Mouse (Mus musculus) erythroid progenitor cell, adult 5-6 weeks (primary cell): ENCODE data around the gene Arid1a. TPM values are rescaled to one million over a fixed set of nuclear protein-coding genes. Genes with fewer than 3 reads are reported as not detected.

Source experiments
- ATAC-seq: replicated peaks from 2 replicates; pipeline ENCODE4 v1.8.0; 2016; ENCODE audit warnings: moderate number of reproducible peaks, mild to moderate bottlenecking, moderate TSS enrichment, inconsistent platforms; ENCODE audit not compliant: poor library complexity, low FRiP score, severe bottlenecking
- total RNA-seq, 2 experiments: library from RNA; stranded (forward) in 1 of 2; stranded (reverse) in 1 of 2; fragments of 150-400 nt in 1 of 2; fragments of 186-747, 209-891 nt in 1 of 2; gene quantifications; 2 replicates each; pipeline versions ENCODE4 v1.2.3 to v1.2.4; 2015 to 2017; ENCODE audit warnings: low replicate concordance in 2 of 2

Arid1a gene
- total RNA-seq (2015; ENCODE audit: low replicate concordance) = 65.8 and 102 TPM in 2 replicates
- total RNA-seq (2017; ENCODE audit: low replicate concordance) = 42.9 and 69.1 TPM in 2 replicates

DNA sequence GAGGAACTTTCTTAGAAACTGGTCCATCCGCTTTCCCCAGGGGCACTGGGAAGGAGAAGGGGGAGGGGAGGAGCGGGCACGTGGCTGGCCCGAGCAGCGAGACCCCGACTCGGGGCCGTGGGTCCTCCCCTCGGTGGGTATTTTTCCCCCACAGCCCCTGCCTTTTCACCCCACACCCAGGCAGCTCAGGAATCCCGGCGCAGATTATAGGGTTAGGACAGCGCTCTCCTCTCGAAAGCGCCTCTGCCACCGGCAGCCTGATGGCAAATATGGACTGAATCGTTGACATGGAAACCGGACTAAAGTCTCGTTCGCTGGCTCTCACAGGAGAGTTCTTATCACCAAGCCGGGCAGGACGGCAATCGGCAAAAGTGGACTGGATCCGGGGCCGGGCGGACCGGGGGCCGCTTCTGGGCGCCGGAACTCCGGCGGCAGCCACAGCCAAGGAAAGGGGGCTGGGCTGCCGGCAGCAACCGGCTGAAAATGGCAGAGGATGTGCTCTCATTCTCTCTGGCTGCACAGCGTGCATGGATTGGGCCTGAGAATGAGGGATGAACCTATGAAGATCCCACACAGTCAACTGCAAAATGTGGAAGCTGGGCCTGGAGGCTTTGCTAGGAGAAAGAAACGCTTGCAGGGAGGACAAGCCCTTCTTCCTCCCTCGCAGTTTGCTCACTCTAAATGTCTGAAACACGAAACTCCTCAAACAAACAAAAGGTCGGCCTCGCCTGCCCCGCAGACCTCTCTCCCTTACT, at the start of gene Arid1a:
TSS of gene Arid1a (minus strand) at position 256 of the 755 bp plus-strand sequence.
- peak; percentile 70 for ATAC-seq

DNA sequence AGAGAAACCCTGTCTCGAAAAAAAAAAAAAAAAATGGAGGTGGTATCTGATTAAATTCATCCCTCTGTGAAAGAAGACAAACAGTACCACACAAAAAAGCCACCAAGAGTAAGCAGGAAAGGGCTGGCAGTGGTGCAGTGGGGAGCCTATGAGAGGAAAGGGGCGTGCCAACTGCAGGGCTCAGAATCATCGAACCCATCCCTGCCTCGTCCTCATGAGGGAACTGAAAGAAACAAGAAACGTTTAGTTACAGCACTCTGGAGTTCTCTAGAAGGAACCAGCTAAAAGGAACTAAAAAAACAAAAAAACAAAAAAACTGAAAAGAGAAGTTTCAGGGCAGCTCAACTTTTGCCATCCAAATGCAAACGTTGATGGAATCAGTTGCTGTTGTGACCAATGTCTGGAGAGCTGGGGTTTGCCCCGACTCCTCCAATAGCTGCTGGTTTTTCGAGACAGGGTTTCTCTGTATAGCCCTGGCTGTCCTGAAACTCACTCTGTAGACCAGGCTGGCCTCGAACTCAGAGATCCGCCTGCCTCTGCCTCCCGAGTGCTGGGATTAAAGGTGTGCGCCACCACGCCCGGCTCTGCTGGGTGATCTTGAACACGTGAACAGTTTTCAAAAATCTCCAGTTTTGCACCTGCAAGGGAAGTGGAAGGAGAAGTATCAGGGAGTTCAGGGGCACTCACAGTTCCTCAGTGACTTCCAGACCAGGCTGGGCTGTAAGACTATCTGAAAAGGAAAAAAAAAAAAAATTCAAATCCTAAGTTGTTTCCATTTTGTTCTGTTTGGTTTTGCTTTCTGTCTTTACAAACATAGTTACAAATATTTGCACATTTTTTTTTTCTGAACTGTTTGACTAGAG, 48.1 kb upstream of the Arid1a start:
- ATAC-seq = 0 out of 2 replicates have a peak, but pooled peaks have one; percentile 49

DNA sequence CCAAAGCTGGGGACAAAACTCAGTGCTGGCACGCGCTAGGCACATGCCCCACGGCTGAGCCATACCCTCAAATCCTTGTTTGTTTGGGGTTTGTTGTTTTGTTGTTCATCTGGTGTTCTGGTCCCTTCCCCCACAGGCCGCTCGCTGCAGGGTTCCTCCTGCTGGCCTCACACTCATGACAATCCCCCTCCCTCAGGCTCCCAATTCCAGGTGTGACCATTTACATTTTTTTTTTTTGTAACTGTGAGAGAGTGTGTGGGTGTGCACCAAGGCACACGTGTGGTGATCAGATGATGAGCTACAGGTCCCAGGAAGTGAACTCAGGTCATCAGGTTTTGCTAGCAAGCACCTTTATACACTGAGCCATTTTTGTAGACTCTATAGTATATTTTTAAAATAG, 44.0 kb upstream of the Arid1a start:
- ATAC-seq = 0 out of 2 replicates have a peak, but pooled peaks have one; percentile 30

DNA sequence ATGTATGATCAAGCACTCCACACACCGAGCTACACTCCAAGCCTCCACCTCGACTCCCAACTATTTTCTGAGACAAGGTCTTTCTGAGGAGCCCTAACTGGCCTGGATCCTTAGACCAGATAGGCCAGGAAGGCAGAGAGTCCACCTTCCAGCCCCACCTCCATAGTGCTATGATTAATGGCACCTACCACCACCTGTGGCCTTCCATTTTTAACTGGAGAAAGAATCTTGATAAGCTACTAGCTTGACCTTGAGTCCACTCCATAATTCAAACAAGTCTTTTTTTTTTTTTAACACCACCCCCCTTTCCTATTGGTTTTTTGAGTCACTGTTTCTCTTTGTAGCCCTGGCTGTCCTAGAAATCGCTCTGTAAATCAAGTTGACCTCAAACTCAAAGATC, 36.7 kb upstream of the Arid1a start:
- ATAC-seq = no peak

DNA sequence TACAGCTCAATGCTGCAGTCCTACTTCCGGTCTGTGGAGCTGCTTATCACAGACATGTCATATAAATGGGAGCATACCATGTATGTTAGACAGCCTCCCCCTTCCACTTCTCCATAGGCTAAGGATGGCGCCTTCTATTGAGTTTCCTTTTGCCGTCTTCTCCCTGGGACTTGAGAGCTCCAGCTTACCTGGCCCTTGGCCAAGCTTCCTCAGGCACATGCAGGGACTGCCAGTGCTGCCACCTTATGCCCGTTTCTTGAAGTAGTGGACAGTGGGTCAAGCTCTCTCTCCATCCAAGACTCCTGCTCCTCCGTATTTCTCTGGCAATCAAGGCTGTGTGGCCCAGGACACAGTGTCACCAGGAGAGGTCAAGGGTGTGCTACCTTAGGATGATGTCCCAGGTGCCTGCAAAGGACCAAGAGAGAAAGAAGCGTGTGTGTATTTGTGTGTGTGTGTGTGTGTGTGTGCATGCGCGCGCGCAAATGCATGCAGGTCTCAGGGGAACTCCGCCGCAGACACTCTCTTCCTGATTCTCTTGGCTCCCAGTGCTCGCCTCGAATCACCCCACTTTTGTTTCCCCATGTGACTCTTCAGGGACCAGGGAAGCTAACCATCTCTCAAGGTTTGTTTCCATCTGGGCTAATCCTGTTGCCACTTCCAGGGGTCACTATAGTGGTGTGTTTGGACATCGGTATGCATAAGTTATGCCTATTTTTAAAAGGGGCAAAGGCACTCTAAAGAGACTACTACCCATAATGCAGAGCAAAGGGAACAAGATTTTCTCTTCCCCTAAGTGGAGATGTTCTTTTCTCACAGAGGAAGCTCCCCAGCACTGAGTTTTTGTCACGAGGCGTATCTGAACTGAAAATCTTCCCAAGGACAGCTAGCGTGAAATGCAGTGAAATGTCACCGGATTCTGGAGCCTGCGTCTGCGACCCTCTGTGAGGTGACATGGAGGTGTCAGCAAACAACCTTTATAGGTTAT, 18.3 kb upstream of the Arid1a start:
- ATAC-seq = peak; percentile 79

DNA sequence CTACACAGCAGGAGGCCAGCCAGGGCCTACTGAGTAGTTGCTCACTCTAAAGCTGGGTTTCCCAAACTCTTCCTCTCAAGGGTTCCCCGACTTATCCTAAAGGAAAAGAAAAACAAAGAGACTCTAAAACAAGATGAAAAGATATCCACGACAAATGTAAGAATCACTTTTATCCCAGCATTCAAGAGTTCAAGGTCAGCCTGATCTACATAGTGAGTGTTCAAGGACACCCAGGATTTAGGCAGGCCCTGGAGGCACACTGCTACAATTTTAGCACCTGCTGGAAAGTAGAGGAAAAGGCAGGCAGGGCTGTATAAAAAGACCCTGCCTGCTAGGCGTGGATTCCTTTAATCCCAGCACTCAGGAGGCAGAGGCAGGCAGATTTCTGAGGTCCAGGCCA, 12.6 kb upstream of the Arid1a start:
- no peak for ATAC-seq

DNA sequence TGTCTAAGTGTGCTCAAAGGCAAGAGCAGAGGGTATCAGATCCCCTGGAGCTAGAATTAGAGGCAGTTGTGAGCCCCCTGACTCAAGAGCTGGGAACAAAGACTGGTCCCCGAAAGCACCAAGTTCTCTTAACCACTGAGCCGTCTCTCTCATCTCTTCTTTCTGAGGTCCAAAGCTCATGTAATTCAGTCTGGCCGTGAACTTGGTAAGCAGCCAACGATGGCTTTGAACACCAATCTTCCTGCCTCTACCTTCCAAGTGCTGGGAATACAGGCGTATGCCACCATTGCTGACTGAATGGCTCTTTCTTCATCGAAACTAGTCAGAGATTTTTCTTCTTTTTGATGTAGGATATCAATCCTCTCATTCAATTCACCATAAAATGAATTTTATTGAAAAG, 6.5 kb upstream of the Arid1a start:
- no peak for ATAC-seq

DNA sequence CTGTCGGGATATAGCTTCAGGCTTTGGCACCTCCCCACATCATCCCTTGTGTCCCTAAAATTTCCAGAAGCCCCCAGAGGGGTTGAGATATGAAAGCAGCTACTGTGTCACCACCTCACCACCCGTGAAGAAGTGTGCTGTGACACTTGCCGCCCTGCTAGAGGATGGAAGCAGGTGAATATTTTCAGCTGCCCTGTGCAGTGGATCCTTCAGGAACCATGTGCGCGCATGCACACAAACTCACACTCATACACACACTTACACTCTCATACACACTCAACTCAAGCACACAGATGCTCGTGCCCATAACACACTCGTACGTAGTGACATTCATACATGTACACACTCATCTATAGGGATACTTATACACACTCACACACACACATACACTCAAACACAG, 3.1 kb upstream of the Arid1a start:
- ATAC-seq = no peak

DNA sequence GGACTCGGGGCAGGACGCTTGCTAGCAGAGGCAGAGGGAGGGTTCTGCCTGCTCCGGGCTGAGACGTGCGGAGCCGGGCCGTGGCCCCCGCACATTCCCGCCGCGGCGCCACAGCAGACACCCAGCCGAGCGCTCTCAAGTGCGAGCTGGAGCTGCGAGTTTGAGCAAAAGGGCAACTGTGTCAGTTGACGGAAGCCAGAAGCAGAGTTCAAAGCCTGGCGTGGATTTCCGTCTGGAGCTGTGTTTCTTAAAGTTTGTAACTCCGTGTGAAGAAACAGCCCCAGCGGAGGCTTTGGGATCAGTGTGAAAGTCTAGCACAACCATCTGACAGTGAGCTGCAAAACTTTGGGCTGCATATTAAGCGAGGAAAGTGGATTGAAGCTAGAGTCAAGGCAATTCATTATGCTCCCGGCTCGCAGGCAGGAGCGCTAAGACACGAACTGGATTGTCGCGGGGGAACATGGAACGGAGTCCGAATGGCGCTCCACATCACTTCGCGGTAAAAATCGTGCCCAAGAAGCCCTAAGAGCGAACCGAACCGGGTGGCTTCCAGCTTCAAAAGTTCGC, 783 bp upstream of the Arid1a start:
- peak; percentile 68 for ATAC-seq

DNA sequence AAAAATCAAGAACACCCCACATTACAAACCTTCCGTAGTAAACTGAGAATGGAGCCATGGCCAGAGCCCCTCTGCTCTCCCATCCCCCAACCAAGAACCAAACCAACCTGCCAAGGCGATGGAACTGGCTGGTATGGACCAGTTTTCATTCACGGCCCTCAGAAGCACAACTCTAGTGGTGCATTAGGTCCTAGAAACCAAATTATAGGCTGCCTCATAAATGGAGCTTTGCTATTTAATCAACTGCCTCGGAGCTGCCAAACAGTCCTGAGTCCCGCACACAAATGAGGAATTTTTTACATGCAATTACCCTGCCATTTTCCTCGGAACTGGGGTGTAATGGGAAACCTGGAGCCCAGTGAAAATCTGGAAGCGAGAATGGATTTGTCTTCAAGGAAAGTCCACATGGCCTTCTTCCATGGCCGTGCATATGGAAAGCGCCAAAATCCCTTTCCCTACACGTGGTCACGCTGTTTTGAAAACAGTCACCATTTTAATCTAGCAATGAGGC, 653 bp downstream of the Arid1a start:
- no peak for ATAC-seq

DNA sequence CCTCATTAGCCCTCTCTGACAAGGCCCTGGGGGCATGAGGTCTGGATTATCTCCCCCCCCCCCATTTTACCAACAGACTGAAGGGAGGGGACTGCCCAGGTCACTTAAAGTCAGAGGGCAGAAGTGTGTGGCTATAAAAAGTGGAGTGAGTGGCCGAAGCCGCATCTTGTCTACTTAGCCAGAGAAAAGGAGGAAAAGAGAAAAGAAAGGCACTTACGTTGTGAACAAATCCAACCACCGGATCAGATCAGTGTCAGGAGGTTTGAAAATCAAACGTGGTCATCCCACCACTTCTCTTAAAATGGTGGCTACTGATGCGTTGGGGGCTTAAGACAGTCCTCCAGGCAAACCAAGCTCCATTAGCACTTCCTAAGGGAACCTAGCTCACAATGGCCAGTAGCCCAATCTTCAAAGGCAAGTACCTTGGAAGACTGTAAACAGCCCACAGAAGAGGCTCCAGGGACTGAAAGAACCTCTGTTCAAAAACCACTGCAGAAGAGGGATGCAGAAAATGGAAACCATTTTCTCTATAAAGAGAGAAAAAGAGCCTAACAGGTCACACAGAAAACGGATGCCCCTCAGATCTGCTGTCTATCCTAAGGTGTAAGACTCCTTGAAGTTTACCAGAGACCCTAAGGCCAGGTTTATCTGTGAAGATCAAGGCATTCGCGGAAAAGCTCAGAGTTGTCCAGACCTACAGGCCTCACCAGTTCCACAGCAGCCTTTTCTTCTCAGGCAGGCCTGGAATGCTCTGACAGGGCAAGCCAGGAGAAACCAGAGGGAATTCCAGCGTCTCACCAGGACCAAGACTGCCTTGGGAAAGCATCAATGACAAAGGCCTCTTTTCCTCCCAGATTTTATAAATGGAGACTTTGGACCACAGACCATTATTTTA, 1.5 kb downstream of the Arid1a start:
- no peak for ATAC-seq

DNA sequence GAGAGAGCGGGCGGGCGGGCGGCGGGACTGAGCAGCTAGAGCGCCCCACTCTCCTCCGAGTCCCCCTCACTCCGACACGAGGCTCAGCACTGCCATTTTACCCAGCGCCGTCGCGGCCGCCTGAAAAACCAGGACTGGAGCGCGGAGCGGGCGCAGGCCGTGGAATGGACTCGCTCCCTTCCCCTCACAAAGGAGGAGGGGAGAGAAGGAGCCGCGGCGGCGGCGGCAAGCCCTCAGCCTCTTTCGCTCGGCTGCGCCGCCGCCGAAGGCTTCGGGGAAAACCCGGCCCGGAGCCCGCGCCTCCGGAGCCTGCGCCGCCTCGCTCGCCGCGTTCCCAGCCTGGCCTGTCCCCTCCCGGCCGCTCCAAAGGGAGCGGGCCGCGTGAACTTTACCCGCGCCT, 2.3 kb downstream of the Arid1a start:
- ATAC-seq = peak; percentile 65

DNA sequence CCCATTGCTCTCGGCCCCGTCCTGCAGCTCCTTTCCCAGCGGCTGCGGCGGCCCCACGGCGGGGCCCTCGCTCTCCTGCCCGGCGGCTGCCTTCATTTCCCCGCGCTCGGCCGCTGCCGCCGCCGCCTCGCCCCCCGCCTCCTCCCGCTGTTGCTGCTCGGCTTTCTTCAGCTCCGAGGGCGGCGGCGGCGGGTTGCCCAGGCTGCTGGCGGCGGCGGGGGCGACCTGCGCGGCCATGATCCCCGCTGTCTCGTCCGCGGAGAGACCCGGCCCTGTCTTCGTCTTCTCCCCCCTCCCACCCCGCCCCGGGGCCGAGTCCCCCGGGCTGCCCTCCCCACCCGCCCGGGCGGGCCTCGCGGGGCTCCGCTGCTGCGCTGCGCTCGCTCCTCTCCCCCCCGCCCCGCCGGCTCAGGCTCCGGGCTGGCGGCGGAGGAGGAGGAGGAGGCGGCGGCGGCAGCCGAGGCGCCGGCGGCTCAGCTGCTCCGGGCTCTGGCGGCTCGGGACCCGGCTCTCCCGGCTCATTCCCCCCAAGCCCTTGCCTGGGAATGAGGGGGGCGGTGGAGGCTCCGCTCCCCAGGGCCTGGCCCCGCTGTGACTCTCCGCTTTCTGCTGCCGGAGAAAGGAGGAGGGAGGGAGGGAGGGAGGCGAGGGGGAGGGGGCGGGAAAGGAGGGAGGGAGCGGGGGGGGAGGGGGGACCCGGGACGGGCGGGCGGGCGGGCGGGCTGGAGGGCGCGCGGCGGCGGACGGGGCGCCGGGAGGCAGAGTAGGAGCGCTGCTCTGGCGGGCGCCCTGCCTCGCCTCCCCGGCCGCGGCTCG, 3.0 kb downstream of the Arid1a start:
- ATAC-seq = no peak

DNA sequence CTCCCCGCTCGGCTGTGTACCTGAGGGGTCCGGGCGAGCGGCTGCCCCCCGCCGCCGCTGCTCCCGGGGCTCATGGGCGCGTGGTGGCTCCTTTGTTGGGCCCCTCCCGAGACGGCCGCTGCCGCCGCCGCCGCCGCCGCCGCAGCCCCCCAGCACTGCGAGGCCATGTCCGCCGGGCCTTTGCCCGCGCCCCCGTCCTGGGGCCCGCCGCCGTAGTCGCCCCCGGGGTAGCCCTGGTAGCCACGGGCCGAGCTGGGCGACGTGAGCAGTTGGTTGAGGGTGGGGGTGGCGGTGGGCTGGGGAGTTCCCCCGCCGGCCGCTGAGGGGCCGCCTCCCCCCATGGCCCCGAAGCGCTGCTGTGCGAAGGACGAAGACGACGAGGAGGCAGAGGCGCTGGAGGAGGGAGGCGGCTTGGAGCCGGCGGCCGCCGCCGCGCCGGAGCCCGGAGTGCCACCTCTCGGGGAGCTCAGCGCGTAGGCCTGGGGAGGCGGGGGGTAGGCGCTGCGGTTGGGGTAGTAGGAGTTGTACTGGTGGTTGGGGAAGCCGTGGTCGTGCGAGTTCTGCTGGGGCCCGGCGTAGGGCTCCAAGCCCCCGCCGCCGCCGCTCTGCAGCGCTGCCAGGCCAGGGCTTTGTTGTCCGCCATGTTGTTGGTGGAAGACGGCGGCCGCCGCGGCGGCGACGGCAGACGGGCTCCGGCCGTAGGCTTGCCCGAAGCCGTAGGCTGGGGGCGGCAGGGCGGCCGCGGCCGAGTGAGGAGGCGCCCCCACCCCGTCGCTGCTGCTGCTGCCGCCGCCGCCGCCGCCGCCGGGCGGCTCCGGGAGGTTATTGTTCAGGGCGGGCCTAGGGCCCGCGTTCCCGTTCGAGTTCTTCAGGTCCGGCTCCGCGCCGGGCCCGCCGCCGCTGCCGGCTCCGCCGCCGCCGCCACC, 3.9 kb downstream of the Arid1a start:
- ATAC-seq = no peak

DNA sequence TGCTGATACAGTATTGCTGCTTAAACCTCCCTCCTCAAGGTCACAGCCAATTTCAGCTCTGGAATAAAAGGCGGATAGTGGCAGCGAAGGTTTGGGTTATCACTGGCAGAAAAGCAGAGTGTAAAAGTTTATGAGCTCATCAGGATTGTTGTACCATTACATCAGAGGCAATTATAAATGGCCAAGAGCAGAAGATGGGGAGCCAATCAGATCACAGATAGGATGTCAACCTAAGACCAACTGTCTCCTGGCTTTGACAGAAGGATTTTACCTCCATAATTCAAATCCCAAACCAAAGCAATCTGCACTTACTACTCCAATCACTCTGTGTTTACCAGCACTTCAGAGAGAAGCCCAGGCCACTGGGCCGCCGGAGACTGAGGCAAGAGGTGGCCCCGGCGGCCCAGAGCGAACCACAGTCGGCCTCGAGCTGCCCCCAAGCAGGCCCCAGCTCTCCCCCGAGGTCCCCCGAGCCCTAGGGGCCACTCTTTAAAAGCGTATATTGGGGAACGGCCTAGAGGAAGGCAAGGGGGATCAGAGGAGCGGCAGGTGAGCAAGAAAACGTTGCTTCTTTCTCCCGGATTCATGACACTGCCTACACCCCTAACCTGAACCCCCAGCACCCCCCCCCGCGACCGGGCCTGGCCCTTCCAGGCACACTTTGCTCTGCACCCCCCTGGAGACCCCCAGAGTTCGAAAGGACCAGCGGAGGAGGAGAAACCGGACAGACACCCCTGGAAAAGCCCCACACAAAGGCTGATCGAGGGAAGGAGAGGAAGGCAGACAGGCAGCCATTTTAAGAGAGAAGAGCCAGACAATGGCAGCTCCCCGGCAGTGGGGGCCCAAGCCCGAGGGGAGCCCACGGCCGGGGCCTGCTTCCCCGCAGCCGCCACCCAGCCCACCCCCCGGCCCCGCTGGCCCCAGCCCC, 4.8 kb downstream of the Arid1a start:
- ATAC-seq = peak; percentile 53
